Mouse (Mus musculus) testis, postnatal 14 days (tissue): Measurements from ENCODE around the gene Plcb3.
A peak's percentile ranks its signal among the peaks of the same experiment; 100 is the strongest.

Experiments used
- DNase-seq: peaks from one replicate; pipeline ENCODE4 v3.0.0; 2021; ENCODE audit warnings: low spot score

The Plcb3 gene

DNA sequence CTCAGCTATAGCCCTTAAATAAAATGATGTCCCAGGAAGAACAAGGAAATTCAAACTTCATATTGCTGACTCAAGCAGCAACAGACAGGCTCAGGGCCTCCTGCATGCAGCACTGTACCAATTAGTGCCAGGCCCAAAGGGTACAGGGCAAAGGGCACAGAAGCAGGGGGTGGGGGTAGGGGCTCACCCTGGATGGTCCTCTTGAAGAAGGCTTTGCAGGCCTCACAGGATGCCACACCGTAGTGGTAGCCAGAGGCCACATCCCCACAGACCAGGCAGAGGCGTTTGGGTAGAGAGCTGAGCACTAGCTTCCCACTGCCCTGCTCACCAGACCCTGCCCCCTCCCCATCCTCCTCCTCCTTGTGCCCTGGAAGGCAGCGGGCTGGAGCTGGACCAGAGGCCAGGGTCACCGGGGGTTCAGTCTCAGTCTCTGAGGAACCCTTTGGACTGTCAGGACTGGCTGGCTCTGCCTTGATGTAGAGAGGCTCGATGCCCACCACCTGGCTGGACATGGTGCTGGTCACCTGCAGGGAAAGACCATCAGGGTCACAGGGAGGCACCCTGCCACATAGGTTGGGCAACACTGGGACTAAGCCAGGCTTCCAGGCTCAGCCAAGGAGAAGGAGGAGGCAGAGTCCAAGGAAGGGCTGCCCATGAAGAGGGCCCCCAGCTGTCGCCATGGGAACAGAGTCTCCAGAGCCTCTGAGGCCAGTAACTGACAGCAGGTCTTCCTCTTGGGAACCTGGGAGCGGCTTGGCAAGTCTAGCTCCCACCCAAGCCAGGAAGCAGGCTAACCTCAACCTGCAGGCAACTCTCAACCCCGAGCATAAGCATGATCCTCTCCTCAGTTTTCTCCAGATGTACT is 56.2 kb downstream of the Plcb3 start:
- peak; percentile 62 for DNase-seq

GRCm38 (mm10) chr19:6919431-6919830 is 56.8 kb downstream of the Plcb3 start:
- no peak for DNase-seq

DNA sequence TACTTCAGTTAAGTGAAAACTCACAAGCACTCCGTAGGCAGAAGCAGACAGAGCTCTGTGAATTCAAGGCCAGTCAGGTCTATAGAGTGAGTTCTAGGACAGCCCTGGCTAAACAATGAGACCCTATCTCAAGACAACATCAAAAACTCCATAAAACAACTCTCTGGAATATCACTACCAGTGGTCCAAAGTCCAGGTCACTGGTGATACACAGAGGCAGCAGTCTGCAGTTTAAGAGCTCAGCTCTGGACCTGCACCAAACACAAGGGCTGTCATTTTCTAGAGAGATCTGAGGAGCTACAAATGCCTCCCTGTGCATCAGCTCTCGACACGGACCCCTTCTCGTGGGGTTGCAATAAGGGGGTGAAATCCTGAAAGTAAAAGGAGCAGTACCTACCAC is 57.9 kb downstream of the Plcb3 start:
- no peak for DNase-seq

GRCm38 (mm10) chr19:6916496-6916895 is 59.8 kb downstream of the Plcb3 start:
- peak; percentile 4 for DNase-seq

DNA sequence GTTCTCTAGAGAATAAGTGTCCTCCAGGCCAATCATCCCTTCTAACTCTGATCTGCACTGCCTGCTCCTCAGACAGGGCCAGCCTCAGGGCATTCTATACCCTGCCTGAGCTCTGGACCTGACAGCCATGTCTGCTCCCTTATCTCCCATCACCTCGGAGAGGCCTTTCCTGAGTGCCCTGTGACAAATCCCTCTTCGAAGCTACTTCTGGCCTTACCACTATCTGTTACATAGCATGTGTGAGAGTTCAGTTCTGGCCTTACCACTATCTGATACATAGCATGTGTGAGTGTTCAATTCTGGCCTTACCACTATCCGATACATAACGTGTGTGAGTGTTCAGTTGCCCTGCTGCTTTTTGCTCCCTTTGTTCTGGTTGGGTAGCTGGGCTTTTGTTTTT is 61.0 kb downstream of the Plcb3 start:
- no peak for DNase-seq

- no peak for DNase-seq
These were observed 61.7 kb downstream of the Plcb3 start for GRCm38 (mm10) chr19:6914540-6914939.

- peak; percentile 8 for DNase-seq
These were observed 62.3 kb downstream of the Plcb3 start for GRCm38 (mm10) chr19:6913991-6914390.

DNA sequence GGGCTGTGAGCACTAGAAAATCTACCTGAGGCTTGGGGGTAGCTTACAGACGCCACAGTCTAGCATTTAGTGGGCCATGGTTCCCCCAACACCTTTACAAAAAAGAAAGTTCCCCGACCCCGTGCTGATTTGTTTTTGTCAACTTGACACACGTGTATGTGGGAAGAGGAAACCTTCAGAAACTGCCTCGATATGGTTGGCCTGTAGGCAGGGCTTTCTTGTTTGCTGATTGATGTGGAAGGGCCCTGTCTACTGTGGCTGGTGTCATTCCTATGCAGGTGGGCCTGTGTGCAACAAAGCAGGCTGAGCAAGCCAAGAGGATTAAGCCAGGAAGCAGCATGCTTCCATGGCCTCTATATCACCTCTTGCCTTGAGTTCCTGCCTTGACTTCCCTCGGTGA is 63.2 kb downstream of the Plcb3 start:
- no peak for DNase-seq

- peak; percentile 11 for DNase-seq
These were observed 63.9 kb downstream of the Plcb3 start for GRCm38 (mm10) chr19:6912205-6912970.

GRCm38 (mm10) chr19:6911101-6912074 is 64.9 kb downstream of the Plcb3 start:
- peak; percentile 15 for DNase-seq

DNA sequence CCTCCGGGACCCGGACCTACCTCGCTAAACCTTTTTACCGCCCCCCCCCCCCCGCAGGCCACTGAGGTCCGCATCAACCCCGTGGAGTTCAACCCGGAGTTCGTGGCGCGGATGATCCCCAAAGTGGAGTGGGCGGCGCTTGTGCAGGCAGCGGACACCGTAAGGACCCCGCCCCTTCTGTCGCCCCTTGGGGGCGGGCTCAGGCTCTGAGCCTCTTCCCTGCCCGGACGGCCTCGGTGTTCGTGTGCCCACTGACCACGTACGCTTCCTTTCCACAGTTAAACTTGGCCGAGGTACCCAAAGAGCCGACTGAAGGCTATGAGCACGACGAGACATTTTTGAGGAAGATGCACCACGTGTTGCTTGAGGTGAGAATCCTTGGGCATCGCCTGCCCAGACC is 66.0 kb downstream of the Plcb3 start:
- DNase-seq, result peak; percentile 60

DNA sequence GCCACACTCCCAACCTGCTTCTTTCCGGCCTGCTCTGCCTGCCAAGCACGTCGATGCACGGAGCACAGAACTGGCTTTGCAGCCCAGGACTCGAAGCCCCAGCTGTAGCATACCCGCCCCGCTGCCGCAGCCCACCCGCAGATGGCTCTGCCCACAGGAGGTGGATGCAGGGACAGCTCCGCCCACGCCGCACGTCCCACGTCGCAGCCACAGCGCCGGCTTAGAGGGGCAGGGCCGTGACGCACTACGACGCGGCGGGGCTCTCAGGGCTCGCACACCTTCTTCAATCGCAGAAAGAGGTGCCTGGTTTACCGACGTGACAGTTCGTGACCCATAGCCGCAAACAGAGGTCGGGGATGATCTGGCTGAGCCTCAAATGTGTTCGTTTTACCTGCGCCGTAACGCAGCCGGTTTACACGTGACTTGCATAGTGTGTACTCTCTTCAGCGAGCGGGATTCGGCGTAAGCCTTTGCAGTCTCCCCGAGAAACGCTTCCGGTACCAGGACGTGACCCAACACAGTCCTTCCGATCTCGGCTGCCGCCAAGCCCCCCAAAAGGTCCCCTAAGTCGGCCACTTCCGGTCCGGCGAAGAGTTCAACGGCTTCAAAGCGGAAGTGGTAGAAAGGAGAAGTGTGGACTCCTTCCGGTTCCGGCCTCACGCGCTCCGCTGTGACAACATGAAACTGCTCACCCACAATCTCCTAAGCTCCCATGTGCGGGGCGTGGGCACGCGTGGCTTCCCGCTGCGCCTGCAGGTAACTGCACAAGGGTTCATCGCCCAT is 66.6 kb downstream of the Plcb3 start, which contains the start of the genes Trmt112 and Prdx5:
Gene Trmt112 (plus strand): TSS at position 192 of the 783 bp plus-strand sequence.
Gene Prdx5 (minus strand): TSS at position 600 of the 783 bp plus-strand sequence.
- DNase-seq, result peak; percentile 91

DNA sequence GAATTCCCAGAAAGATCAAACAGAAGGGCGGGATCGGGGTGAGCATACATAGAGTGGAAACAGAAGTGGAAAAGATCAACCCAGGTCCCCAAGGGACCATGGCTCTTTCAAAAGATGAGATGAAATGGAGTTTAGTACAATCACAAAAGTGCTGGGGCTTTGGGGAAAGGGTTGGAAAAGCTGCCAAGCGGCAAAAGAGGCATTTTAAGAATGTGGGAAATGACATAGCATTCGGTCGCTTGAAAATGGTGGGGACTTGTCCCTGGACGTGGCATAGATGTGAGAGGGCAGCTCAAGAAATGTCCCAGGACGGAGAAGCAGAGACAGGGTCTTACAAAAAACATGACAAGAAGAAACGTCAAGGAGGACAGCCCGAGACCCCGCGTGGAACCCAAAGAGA is 67.2 kb downstream of the Plcb3 start:
- no peak for DNase-seq

GRCm38 (mm10) chr19:6907811-6908540 is 68.3 kb downstream of the Plcb3 start:
- DNase-seq, result peak; percentile 6

DNA sequence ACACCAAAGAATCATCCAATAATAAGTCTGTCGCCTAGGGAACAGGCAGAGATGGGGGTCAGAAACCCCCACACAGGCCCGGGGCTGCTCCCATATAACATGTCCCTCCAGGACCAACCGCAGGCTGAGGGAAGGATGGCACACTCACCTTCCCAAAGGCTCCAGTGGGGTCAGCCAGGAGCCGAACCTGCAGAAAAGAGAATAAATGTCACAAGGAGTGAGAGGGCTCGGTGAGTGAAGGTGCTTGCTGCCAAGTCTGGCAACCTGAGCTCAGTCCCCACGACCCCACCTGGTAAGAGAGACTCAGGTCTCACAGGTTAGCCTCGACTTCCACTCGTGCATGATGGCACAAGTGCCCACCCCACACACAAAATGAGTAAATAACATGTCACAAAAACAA is 69.2 kb downstream of the Plcb3 start:
- DNase-seq, result no peak

- DNase-seq, result peak; percentile 8
These were observed 70.1 kb downstream of the Plcb3 start for GRCm38 (mm10) chr19:6906199-6906598.

GRCm38 (mm10) chr19:6905498-6906159 is 70.6 kb downstream of the Plcb3 start:
- peak; percentile 6 for DNase-seq

DNA sequence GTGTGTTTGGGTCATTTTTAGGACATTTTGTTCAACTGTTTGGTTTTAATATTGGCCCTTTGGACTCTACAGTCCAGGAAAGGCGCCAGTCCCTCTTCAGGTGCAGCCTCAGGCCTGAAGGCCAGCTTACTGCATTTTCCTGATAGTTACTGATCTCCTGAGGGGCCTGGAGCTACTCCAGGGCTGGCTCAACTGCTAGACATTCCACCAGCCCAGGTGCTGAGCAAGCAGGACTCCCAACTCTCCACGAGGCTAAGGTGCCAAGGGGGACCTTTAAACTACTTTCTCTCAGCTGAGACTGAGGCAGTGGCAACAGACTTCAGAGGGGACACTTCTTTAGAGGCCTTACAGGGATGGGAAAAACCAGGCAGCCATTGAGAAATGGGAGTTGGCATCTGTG is 71.4 kb downstream of the Plcb3 start:
- DNase-seq, result no peak

- no peak for DNase-seq
These were observed 73.2 kb downstream of the Plcb3 start for GRCm38 (mm10) chr19:6903031-6903430.
